Mouse (Mus musculus): ENCODE data around the gene Bckdhb.
"Not testable (repeated sequence)": the region's sequence is repeated elsewhere in the genome, so short reads cannot be mapped to it uniquely, and the experiment has no call there.

Bckdhb gene

GRCm38 (mm10) chr9:83924878-83925687, at the start of gene Bckdhb:
Gene Bckdhb (plus strand): TSS chr9:83925145.
- DNase-seq (ENCODE audit: low read depth, low spot score): peak; percentile 97

- no peak for DNase-seq (ENCODE audit: low read depth, low spot score)
Observed at GRCm38 (mm10) chr9:83882191-83882590, 42.8 kb upstream of the Bckdhb start.

- peak; percentile 51 for DNase-seq (ENCODE audit: low read depth, low spot score)
Observed at GRCm38 (mm10) chr9:83886149-83886548, 38.8 kb upstream of the Bckdhb start.

- DNase-seq (ENCODE audit: low read depth, low spot score): no peak
Observed at GRCm38 (mm10) chr9:83888214-83888613, 36.7 kb upstream of the Bckdhb start.

GRCm38 (mm10) chr9:83893073-83893472, 31.9 kb upstream of the Bckdhb start:
- peak; percentile 77 for DNase-seq (ENCODE audit: low read depth, low spot score)

GRCm38 (mm10) chr9:83893767-83894330, 31.1 kb upstream of the Bckdhb start:
- DNase-seq (ENCODE audit: low read depth, low spot score): peak; percentile 26

- DNase-seq (ENCODE audit: low read depth, low spot score): no peak
Observed at GRCm38 (mm10) chr9:83902086-83902485, 22.9 kb upstream of the Bckdhb start.

GRCm38 (mm10) chr9:83905820-83906219, 19.1 kb upstream of the Bckdhb start:
- DNase-seq (ENCODE audit: low read depth, low spot score): peak; percentile 54

GRCm38 (mm10) chr9:83907017-83907416, 17.9 kb upstream of the Bckdhb start:
- DNase-seq (ENCODE audit: low read depth, low spot score): no peak

- DNase-seq (ENCODE audit: low read depth, low spot score): no peak
Observed at GRCm38 (mm10) chr9:83909836-83910235, 15.1 kb upstream of the Bckdhb start.

GRCm38 (mm10) chr9:83910926-83911325, 14.0 kb upstream of the Bckdhb start:
- DNase-seq (ENCODE audit: low read depth, low spot score): no peak

GRCm38 (mm10) chr9:83922076-83922475, 2.9 kb upstream of the Bckdhb start:
- DNase-seq (ENCODE audit: low read depth, low spot score): no peak

- no peak for DNase-seq (ENCODE audit: low read depth, low spot score)
Observed at GRCm38 (mm10) chr9:83924356-83924755, 589 bp upstream of the Bckdhb start.

GRCm38 (mm10) chr9:83925688-83926041, 720 bp downstream of the Bckdhb start:
- no peak for DNase-seq (ENCODE audit: low read depth, low spot score)

- no peak for DNase-seq (ENCODE audit: low read depth, low spot score)
Observed at GRCm38 (mm10) chr9:83926302-83926701, 1.4 kb downstream of the Bckdhb start.

- not testable (repeated sequence) for DNase-seq (ENCODE audit: low read depth, low spot score)
Observed at GRCm38 (mm10) chr9:83939501-83939900, 14.6 kb downstream of the Bckdhb start.

GRCm38 (mm10) chr9:83940016-83940415, 15.1 kb downstream of the Bckdhb start:
- DNase-seq (ENCODE audit: low read depth, low spot score): no peak

GRCm38 (mm10) chr9:83940537-83941363, 15.8 kb downstream of the Bckdhb start:
- no peak for DNase-seq (ENCODE audit: low read depth, low spot score)

GRCm38 (mm10) chr9:83951336-83951735, 26.4 kb downstream of the Bckdhb start:
- no peak for DNase-seq (ENCODE audit: low read depth, low spot score)

- DNase-seq (ENCODE audit: low read depth, low spot score): peak; percentile 82
Observed at GRCm38 (mm10) chr9:83956632-83957314, 31.8 kb downstream of the Bckdhb start.
